Mouse (Mus musculus) right cerebral cortex, adult 2 months (tissue): Measurements from ENCODE around the gene Lgr5.

Experiments
- DNase-seq, 2 experiments: peaks; one replicate each; pipeline ENCODE4 v3.0.0; 2021 to 2022; ENCODE audit warnings: low spot score in 2 of 2

Lgr5 gene

DNA sequence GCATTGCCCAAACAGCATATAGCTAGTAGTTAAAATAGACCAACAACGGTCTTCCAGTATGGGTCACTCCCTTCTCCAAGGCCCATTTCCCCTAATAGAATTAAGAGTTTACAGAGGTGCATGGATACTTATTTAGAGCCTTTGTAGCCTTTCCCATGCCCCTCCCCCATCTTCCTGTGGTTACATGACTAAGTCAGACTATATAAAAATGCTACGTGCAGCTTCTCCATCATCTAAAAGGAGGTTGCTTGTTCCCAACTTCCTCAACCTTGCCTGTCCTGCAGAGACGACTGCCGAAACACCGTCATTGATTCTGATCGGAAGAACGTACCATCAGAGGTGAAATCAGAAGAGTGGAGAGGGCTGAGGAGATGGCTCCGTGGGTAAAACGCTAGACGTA is 82.4 kb downstream of the Lgr5 start:
- DNase-seq: no peak

DNA sequence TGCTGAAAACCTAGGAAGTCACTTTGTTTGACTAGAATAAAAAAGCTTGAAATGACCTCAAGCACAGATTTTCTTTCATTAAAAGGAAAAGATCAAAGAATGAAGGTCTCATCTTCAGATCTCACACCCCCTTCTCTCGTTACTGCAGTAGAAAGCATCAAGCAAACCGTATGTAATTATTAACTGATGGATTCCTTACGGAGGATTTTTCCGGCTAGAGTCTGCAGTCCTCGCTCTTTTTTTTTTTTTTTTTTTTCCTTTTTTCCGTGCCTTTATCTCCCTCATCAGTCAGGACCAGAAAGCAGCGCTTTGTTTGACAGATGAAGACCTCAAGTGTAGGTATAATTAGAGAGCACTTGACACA is 93.8 kb downstream of the Lgr5 start:
- DNase-seq: no peak

DNA sequence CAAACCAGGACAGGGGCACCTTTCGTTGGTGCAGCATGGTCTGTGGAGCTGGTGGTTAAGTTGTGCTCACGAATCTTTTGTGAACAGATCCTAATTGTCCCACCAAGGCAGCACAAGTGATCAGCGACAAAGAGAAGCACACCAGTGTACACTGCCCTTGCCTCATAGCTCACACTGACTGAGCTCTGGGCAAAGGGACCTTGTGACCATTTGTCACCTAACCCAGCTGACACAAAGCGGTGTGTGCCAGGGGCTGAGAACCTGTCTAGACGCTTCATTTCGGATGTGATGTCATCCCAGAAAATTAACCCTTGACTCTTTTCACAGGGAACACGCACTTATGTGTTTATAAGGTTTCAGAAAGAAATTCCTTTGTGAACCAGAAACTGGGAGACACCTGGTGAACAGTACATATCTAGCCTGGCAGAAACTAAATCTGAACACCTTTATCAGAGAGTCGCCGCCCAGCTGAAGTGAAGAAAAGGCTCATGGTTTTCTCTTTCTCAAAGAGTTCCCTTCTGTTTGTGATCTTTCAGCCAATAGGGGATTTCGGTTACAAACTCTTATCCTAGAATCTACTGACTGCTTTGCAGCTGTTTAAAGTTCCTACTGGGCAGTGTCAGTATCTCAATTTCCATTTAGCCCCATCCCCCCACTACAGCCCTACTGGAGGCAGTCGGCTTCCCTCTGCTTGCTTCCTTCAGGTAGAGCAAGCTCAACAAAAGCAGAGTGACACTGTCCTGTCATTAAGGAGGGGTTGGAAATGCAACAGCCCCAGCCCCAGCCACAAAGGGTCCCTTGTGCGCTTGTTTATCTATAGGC is 94.4 kb downstream of the Lgr5 start:
- DNase-seq: no peak

DNA sequence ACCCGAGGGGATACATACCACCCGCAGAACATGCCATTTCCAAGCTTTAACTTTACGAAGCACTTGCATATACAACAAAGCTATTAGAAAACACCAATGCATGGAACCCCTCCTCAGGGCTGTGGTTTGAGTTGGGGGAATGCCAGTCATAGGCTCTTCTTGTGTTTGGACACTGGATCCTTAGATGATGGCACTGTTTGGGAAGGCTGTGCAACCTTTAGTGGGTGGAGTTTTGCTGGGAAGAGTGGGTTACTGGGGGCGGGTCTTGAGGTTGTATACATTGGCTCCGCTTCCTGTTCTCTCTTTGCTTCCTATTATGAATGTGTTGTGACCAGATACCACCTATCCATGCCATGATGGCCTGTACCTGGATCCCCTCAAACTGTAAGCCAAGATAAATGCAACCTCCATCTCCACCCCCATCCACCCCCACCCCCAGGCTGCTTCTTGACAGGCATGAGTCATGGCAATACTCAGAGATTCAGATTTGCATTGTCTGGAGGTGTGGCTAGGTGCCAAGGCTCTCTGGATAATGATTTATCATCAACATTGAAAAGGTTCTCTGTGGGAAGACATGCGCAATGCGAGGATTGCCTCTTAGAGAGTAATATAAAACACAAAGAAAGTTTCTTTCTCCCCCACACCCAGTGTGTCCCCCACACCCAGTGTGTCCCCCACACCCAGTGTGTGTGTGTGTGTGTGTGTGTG is 95.6 kb downstream of the Lgr5 start:
- DNase-seq: no peak

DNA sequence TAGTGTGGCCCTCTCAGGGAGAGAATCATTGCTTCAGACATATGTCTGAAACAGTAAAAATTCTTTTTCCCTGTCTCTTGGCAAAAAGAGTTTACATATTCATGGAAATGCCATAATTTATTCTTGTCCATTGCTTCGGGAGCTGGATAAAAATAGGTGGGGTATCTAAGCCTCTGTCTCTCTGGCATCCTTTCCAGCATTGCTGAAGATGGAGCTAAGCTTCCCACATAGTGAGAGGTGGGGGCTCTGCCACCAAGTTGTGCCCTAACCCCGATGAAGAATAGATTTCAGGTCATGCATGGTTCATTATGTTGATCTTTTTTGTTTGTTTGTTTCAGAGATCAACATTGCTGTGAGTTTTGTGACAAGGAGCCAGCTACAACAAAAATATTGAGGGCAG is 102.0 kb downstream of the Lgr5 start:
- no peak for DNase-seq

DNA sequence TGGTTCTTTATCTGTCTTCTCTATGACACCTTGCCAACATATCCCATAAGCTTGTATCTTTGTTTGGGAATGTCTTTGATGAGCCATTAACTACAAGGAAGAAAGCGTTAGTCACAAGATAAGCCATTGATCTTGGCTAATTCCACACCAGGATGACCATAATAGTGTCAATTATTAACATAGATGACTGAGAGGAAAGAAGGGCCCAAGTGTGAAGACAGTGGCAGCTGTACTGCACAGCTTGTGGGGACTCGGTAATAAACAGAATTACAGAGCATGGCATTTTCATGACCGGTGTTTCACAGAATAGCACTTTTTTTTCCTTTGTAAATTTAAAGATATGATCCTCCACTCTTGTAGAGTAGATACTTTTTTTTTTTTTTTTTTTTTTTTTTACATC is 102.9 kb downstream of the Lgr5 start:
- no peak for DNase-seq

DNA sequence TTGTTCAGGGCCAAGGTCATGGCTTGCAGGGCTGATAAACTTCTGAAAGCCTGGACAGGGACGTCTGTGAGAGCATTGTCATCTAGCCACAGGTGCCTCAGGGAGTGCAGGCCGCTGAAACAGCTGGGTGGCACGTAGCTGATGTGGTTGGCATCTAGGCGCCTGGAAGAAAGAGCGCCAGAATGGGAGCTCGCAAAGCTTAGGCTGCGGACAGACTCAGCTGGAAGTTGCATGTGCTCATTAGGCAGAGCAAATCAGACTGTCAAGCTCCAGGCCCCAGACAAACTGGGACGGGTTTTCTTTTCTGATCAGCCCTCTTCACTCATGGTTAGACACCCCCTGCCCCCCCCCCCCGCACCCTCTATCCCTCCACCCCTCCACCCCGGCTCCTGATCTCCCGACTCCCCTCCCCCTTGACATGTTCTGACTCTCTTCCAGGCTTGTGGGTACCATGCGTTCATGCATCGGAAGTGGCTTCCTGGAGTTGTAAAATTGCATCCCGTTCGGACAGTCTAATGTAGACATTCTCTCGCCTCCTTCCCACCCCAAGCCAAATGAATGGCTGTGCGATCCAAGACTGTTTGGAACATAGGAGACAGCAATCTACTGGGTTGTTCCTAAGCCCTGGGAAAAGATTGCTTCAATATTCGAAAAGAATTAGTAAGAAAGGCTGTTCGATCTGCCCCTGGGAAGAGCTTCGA is 109.0 kb downstream of the Lgr5 start:
- no peak for DNase-seq

DNA sequence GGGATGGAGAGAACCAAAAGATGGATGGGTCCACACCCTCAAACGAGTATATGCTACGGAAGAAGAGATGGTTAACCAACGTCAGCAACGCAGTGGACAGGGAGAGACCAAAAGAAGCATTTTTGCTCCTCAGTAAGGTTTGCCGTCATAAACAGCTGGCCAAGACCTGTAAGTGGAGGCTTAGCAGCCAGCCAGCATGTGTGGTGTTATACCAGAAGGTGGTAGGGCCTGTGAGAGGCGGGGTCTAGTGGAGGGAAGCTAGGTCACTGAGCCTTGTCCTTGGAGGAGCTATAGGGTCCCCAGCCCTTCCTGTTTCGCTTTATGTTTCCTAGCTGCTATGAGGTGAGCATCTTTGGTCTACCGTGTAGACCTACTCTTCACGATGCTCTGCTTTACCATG is 111.1 kb downstream of the Lgr5 start:
- no peak for DNase-seq

DNA sequence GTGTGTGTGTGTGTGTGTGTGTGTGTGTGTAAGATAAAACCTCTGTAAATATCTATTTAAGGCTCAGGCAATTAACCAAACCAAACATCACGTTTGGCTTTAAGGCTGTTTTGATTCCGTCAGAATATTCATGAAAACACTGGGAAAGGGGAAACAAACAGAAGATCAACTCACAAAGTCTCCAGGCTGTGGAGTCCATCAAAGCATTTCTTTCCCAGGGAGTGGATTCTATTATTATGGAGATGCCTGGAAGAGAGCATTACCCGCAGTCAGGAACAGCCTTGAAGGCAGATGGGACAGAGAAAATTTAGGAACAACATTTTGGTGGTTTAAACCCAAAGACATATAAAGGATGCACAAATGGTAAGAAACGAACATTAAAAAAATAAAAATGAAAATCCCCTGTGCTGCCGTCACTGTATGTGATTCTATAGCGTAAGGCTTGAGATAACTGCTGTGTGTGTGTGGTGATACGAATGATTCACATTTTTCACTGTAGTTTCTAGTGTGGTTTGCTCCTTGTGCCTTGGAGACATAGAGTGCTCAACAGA is 112.5 kb downstream of the Lgr5 start:
- DNase-seq: no peak

DNA sequence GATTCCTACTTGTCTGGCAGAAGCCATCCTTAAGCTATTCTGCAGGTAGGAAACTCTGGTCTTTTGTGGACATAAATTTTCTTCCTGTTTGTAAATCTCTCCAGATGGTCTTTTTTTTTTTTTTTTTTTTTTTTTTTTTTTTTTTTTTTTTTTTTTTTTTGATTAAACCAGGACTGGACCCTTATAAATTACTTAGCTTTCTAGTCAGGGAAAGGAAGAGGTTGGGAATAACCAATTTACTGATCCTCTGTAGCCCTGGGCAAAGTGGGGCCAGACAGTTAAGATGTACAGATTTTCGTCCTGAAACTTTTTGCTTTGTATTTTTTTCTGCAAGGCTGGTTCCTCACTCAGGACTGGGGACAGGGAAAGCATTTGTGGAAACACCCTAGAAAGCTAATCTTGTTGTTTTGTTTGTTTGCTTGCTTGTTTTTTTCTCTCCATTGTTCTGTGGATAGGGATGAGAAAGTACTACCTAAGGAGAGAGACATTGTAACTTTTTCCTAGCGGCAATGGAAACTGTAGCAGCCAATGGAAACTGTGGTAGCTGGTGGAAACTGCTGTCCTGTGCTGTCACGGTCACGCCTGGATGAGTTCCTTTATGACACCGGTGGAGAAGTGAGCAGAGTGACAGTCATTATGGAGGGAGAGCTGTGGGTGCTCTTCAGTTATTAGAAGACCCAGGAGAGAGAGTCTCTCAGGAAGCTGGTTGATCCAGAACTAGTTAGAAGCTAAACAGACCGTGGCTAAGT is 114.2 kb downstream of the Lgr5 start:
- DNase-seq: no peak

DNA sequence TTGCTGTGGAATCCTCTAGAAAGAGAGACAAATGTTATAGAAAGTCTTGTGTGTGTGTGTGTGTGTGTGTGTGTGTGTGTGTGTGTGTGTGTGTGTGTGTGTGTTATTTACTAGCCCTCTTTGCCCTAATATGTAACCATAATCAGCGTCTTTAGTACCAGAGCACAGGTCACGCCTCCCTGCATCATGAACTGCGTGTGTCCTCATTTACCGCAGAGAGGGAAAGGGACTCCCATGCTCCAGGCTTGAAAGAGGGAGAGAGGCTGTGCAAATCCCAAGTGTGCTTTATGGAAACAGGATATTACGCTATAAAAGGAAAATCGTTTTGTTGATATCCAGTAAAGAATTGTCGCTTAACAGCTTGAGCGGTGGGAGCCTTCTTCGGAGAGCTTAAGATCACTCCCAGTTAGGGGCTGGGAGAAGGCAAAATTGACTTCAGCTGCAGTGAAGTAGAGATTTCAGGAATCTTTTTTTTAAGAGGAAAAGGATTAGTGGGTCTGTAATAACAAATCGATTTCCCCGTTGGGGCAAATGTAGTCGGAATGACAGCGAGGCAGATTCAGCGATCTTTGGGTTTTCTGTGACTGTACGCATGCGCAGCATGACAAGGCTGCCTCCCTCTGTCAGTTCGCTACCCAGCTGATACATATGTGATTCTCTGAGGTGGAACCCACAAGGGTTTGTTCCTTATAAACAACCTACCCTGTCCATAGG is 116.8 kb downstream of the Lgr5 start:
- no peak for DNase-seq

DNA sequence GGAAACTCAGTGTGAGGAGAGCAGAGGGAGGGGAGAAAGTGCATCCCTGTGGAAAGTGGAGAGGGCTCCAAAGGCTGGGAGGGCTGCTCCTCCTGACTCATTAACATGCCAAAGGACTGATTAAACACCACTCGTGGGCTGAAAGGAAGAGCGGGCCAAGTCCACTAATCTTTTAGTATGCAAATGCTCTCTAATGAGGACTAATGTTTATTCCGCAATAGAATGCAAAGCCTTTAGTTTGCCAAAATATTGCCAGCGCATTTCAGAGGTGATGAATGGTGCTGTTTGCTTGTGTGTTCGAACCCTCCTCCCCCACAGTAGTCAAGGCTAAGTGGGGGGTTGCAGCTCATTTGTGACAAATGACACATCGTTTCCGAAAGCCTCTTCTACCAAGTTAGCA is 118.5 kb downstream of the Lgr5 start:
- no peak for DNase-seq

DNA sequence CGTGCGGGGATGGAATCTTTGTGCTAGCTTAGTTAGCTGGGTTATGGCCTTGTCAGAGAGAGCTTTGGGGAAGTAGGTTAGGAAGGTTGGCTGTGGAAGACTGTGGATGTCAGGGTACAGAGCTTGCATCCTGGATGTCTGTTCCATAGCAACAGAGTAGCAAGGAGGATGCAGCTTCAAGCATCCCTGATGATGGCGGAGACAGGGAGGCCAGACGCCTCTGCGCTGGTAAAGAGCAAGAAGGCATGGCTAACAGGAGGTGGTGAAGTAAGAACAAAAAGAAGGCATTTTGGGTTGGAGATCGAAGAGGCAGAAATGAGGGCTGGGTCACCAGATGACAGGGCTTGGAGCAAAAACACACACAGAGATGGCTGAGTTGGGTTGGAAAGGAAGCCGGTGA is 118.9 kb downstream of the Lgr5 start:
- no peak for DNase-seq

DNA sequence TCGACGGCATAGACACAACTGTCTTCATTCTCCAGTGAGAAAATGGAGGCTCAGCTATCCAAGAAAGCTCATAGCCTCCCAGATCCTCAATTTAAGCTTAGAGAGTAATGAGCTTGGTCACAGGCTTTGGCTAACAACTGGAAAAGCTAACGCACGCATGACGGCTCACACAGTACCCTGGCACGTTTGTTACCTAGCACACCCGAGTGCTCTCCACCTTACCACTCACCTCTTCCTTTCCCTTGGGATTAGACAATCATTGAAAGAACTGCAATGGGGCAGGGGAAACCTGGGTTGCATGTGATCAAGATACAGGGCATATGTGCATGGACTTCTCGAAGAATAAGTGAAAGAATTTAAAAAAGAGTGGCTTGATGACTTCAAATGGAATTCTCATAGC is 119.6 kb downstream of the Lgr5 start:
- no peak for DNase-seq

DNA sequence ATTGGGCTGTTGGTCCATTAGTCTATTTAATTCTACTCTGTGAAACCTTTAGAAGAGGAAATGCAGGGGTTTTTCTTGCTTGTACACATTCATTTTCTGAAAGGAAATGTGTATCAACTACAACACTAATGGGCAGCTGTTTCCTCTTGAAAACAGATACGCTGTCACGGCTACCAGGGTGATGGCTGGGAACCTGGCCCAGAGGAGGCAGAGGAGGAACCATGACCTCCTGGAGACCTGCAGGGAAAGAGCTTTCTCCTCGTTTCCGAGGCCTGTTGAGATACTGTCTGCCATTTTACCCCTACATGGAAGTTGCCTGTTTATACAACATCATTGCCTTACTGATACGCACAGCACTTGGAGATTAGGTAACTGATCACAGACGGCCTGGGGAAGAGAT is 121.8 kb downstream of the Lgr5 start:
- no peak for DNase-seq

DNA sequence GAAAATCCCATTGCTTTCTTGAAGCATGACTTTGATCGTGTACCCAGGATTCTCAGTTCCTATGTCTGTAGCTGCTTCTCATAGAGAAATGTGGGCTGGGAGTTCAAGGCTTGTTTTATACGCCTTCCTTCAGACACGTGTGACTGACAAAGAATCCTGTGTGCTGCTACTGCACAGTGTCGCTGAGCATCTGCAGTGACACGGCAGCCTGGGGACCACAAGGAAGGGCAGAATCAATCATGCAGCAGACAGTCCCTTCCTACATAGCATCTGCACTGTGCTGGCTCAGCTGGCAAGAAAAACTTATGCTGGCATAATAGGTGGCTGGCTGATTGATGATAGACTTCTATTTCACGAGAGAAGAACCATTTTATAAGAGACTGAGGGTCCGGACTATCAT is 122.5 kb downstream of the Lgr5 start:
- no peak for DNase-seq

DNA sequence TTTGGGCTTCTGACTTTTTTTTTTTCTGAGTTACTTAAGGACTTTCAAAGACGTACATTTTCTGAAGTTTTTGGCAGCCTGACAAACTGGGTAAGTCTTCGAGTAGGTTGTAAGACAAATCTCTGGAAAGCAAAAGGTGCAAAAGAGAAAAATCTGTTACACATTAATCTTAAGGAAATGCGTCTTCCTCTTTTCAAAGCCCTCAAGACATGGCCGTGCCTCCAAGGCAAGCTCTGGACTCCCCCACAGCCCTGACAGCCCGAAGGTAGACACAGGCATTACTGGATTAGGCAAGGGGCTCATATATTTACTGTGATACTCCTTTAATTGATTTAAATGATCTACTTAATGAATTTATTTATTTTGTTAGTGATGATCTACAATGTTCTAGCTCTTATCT is 124.9 kb downstream of the Lgr5 start:
- no peak for DNase-seq

DNA sequence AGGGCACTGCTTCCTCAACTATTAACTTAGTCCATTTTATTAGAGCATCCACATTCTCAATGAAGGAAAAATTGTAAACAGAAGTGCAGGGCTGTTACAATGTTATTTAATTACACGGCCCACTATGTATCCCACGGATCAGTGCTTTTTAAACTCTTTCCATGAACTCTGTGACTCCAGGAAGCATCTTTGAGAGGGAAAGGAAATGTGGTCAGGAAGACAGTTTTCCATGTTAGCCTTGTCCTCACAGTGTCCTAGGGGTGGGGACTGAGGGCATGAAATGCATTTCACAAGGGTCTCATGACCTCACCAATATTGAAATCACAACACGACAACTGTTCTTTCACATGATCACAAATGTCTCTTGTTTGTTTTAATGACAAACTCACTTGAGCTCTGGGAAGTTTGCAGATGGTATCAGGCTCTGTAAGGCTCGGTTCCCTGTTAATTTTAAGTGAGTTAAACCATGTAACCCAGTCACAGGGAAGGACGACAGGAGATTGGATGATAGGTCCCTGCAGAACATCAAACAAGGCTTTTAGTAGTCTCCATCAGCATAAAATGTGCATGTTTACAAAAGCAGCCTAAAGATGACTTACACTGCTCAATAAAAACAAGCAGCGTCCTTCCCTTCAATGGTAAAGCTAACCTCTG is 130.1 kb downstream of the Lgr5 start:
- DNase-seq: no peak

DNA sequence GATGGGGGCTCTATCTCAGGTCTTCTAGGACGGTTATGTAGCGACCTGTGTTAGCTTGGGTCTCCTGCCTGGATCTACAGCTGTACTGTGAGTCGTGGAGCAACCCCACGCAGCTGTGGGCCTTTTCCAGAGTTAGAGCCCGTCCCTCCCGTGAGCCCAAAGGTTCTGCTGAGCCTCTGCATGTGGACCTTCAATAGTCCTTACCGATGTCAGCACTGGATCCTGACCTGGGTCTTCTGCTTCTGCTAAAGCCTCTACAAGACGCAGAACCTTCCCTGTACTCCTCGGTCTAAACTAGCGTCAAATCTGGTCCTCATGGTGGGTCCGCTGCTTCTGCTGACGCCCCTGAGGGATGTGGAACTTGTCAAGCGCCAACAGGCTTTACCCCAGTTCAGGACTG is 139.0 kb downstream of the Lgr5 start:
- no peak for DNase-seq

DNA sequence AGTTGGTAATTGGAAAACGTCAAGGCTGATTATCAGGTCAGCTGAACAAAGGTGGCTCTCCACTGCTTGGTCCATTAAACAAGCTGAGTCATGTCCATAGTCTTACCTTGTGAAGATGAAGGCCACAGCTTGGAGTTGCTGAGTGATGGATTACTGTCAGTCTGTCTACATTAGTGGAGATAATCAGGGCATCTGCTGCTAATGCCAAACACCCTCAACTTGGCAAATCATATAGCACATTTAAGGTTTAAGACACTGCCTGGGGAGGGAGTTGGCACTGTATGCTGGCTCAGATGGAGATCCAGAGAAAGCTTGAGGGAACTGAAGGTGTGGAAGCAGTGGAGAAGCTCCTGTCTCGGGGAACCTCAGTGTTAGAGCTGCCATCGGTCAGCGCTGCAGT is 150.3 kb downstream of the Lgr5 start:
- DNase-seq: no peak

DNA sequence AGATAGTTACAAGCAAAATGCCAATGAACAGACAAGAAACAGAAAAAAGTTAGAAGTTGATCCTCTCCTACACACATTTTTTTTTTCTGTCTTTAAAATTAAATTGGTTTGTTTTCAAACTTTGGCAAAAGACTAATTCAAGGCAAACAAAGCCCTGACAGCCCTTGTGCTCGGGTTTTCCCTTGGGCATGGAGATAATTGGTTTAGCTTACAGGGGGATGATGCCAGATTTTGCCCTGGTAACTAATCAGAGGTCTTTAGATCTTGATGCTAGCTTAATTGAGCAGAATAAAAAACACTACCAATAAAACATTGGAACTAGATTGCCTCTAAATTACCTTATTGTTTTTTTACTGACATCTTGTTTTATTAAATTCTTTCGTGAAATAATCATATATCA is 162.2 kb downstream of the Lgr5 start:
- DNase-seq: no peak
